Mouse (Mus musculus): ENCODE results near the gene Cwc22.

The Cwc22 gene

GRCm38 (mm10) chr2:77925187-77925924, 20.8 kb downstream of the Cwc22 start:
- DNase-seq (ENCODE audit: low spot score): no peak

GRCm38 (mm10) chr2:77924003-77924402, 22.2 kb downstream of the Cwc22 start:
- no peak for DNase-seq (ENCODE audit: low spot score)

- DNase-seq (ENCODE audit: low spot score): no peak
Measured at GRCm38 (mm10) chr2:77923182-77923581, 23.0 kb downstream of the Cwc22 start.

- no peak for DNase-seq (ENCODE audit: low spot score)
Measured at GRCm38 (mm10) chr2:77921307-77921706, 24.9 kb downstream of the Cwc22 start.

- DNase-seq (ENCODE audit: low spot score): no peak
Measured at GRCm38 (mm10) chr2:77920621-77921020, 25.6 kb downstream of the Cwc22 start.

GRCm38 (mm10) chr2:77918474-77918873, 27.7 kb downstream of the Cwc22 start:
- no peak for DNase-seq (ENCODE audit: low spot score)

- DNase-seq (ENCODE audit: low spot score): no peak
Measured at GRCm38 (mm10) chr2:77918006-77918405, 28.2 kb downstream of the Cwc22 start.

GRCm38 (mm10) chr2:77917360-77917734, 28.8 kb downstream of the Cwc22 start:
- no peak for DNase-seq (ENCODE audit: low spot score)

- no peak for DNase-seq (ENCODE audit: low spot score)
Measured at GRCm38 (mm10) chr2:77916586-77917359, 29.4 kb downstream of the Cwc22 start.

GRCm38 (mm10) chr2:77915187-77915586, 31.0 kb downstream of the Cwc22 start:
- no peak for DNase-seq (ENCODE audit: low spot score)

- no peak for DNase-seq (ENCODE audit: low spot score)
Measured at GRCm38 (mm10) chr2:77913628-77914027, 32.5 kb downstream of the Cwc22 start.

GRCm38 (mm10) chr2:77912197-77912596, 34.0 kb downstream of the Cwc22 start:
- no peak for DNase-seq (ENCODE audit: low spot score)

GRCm38 (mm10) chr2:77911452-77911851, 34.7 kb downstream of the Cwc22 start:
- no peak for DNase-seq (ENCODE audit: low spot score)

- no peak for DNase-seq (ENCODE audit: low spot score)
Measured at GRCm38 (mm10) chr2:77910216-77910615, 36.0 kb downstream of the Cwc22 start.

- DNase-seq (ENCODE audit: low spot score): no peak
Measured at GRCm38 (mm10) chr2:77907164-77907563, 39.0 kb downstream of the Cwc22 start.

GRCm38 (mm10) chr2:77905023-77905422, 41.2 kb downstream of the Cwc22 start:
- DNase-seq (ENCODE audit: low spot score): no peak

- no peak for DNase-seq (ENCODE audit: low spot score)
Measured at GRCm38 (mm10) chr2:77904495-77904894, 41.7 kb downstream of the Cwc22 start.

GRCm38 (mm10) chr2:77903979-77904378, 42.2 kb downstream of the Cwc22 start:
- no peak for DNase-seq (ENCODE audit: low spot score)

- no peak for DNase-seq (ENCODE audit: low spot score)
Measured at GRCm38 (mm10) chr2:77903098-77903497, 43.1 kb downstream of the Cwc22 start.

GRCm38 (mm10) chr2:77901269-77901668, 44.9 kb downstream of the Cwc22 start:
- DNase-seq (ENCODE audit: low spot score): no peak

GRCm38 (mm10) chr2:77900741-77901140, 45.4 kb downstream of the Cwc22 start:
- no peak for DNase-seq (ENCODE audit: low spot score)

GRCm38 (mm10) chr2:77900111-77900510, 46.1 kb downstream of the Cwc22 start:
- DNase-seq (ENCODE audit: low spot score): no peak

GRCm38 (mm10) chr2:77898436-77898835, 47.7 kb downstream of the Cwc22 start:
- no peak for DNase-seq (ENCODE audit: low spot score)

GRCm38 (mm10) chr2:77897988-77898387, 48.2 kb downstream of the Cwc22 start:
- DNase-seq (ENCODE audit: low spot score): no peak

All from testis, postnatal 10 days (tissue).